Mouse (Mus musculus): ENCODE measurements at regions not wholly inside any gene's neighbourhood (a gene's known extent, or its start where the extent isn't known, plus 50 kb on each side); places are given as distances from the start of the nearest gene placed in this dataset.

GRCm38 (mm10) chr3:50677953-50678610, 234.7 kb upstream of the Slc7a11 start:
- Histone ChIP-seq H3K36me3 (replicated peaks in 1 of 2; ENCODE audit: control insufficient read depth in 1 of 2, insufficient read depth in 1 of 2, low read length in 1 of 2) (no peaks in the 10 kb centered on the region), H3K79me2 (replicated peaks; ENCODE audit: control insufficient read depth, extremely low read depth, insufficient read depth, poor library complexity, severe bottlenecking) (no peaks in the 10 kb centered on the region), H3K9ac (ENCODE audit: insufficient read depth, low read depth) (no peak overlapping the region), H3K9me3 (replicated peaks; ENCODE audit: low read length) (no peaks in the 10 kb centered on the region), H3K27me3 (replicated peaks) (no peaks in the 10 kb centered on the region), H3K4me3 (replicated peaks in 1 of 3; ENCODE audit: low read depth in 2 of 3, low read length in 2 of 3, poor library complexity in 1 of 3) (no peak overlapping the region), H3K4me1 (ENCODE audit: control insufficient read depth in 1 of 2, insufficient read depth in 2 of 2) (no peaks in the 10 kb centered on the region), H3K4me2 (ENCODE audit: insufficient read depth, low read depth, poor library complexity, severe bottlenecking) (no peak overlapping the region), H3K27ac (ENCODE audit: insufficient read depth, low read depth) (no peak overlapping the region)
- TF ChIP-seq ZMIZ1 (IDR thresholded peaks at IDR 0.05; ENCODE audit: low read depth, low read length) = no peak
- TF ChIP-seq CTCF (conservative IDR thresholded peaks at IDR 0.05 in 1 of 2, IDR thresholded peaks at IDR 0.05 in 1 of 2; ENCODE audit: low read depth in 2 of 2, low read length in 2 of 2) = no peak
- TF ChIP-seq MEF2A (IDR thresholded peaks at IDR 0.05; ENCODE audit: borderline replicate concordance, low read depth, low read length) = no peak
- TF ChIP-seq ZC3H11A (IDR thresholded peaks at IDR 0.05; ENCODE audit: low read depth, low read length) = no peak
- no peak for TF ChIP-seq SMC3 (IDR thresholded peaks at IDR 0.05; ENCODE audit: low read depth, low read length)
- TF ChIP-seq POLR2A (IDR thresholded peaks at IDR 0.05; ENCODE audit: low read depth, low read length) = no peak
- no peak for TF ChIP-seq CHD2 (IDR thresholded peaks at IDR 0.05; ENCODE audit: low read length)
- TF ChIP-seq GABPA (IDR thresholded peaks at IDR 0.05; ENCODE audit: insufficient replicate concordance, low read depth, low read length) = no peak
- TF ChIP-seq PAX5 (IDR thresholded peaks at IDR 0.05; ENCODE audit: low read length) = no peak
- TF ChIP-seq IRF4 (IDR thresholded peaks at IDR 0.05; ENCODE audit: low read depth, low read length) = no peak
- no peak for TF ChIP-seq ZNF384 (IDR thresholded peaks at IDR 0.05; ENCODE audit: low read depth, low read length)
- no peak for TF ChIP-seq MAFK (IDR thresholded peaks at IDR 0.05; ENCODE audit: insufficient replicate concordance, low read length)
- no peak for TF ChIP-seq RCOR1 (conservative IDR thresholded peaks at IDR 0.05; ENCODE audit: low read depth, low read length)
- TF ChIP-seq UBTF (IDR thresholded peaks at IDR 0.05; ENCODE audit: low read depth, low read length) = no peak
- DNase-seq (ENCODE audit: extremely low read depth) = no peak
- dilution Hi-C loops (cut with MboI; ENCODE audit: extremely low pct_ligation_motif_present, extremely low pct_unique_long_range_greater_than_20kb, low sequenced_read_pairs) (no loop called here), in situ Hi-C loops (cut with MboI; ENCODE audit: low pct_ligation_motif_present, low pct_unique_long_range_greater_than_20kb, low sequenced_read_pairs) (no loop called here)

DNA sequence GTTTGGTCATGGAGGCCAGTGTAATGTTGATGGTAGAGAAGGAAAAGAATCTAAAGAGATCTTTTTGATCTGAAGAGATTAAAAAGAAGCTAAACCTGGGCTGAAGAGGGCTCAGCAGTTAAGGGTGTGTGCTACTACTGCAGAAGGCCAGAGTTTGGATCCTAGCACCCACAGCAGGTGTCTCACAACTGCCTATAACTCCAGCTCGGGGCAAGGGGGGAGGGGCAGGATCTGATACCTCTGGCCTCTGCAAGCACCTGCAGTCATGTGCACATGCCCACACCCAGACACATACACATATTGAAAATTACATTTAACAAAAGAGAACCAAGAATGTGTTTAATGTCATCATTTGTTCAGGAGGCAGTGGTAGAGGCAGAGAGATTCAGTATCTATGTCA, 232.4 kb upstream of the Slc7a11 start:
- dilution Hi-C loops (cut with MboI; ENCODE audit: extremely low pct_ligation_motif_present, extremely low pct_unique_long_range_greater_than_20kb, low sequenced_read_pairs) = no loop called here
- Histone ChIP-seq H3K9me3 (replicated peaks; ENCODE audit: low read length) (no peaks in the 10 kb centered on the region), H3K27ac (ENCODE audit: insufficient read depth, low read depth) (no peak overlapping the region), H3K9ac (ENCODE audit: insufficient read depth, low read depth) (no peak overlapping the region), H3K79me2 (replicated peaks; ENCODE audit: control insufficient read depth, extremely low read depth, insufficient read depth, poor library complexity, severe bottlenecking) (no peaks in the 10 kb centered on the region), H3K4me1 (ENCODE audit: control insufficient read depth in 1 of 2, insufficient read depth in 2 of 2) (no peaks in the 10 kb centered on the region), H3K36me3 (replicated peaks in 1 of 2; ENCODE audit: control insufficient read depth in 1 of 2, insufficient read depth in 1 of 2, low read length in 1 of 2) (no peaks in the 10 kb centered on the region), H3K27me3 (replicated peaks) (no peaks in the 10 kb centered on the region), H3K4me3 (replicated peaks in 1 of 3; ENCODE audit: low read depth in 2 of 3, low read length in 2 of 3, poor library complexity in 1 of 3) (no peak overlapping the region), H3K4me2 (ENCODE audit: insufficient read depth, low read depth, poor library complexity, severe bottlenecking) (no peak overlapping the region)
- in situ Hi-C loops (cut with MboI; ENCODE audit: low pct_ligation_motif_present, low pct_unique_long_range_greater_than_20kb, low sequenced_read_pairs) = no loop called here
- DNase-seq (ENCODE audit: extremely low read depth) = no peak
- TF ChIP-seq JUND (conservative IDR thresholded peaks at IDR 0.05; ENCODE audit: low read depth, low read length) (no peak), ZMIZ1 (IDR thresholded peaks at IDR 0.05; ENCODE audit: low read depth, low read length) (no peak), RCOR1 (conservative IDR thresholded peaks at IDR 0.05; ENCODE audit: low read depth, low read length) (no peak), TCF12 (IDR thresholded peaks at IDR 0.05; ENCODE audit: low read depth, low read length) (no peak), RAD21 (IDR thresholded peaks at IDR 0.05; ENCODE audit: low read depth, low read length) (no peak), E2F4 (IDR thresholded peaks at IDR 0.05; ENCODE audit: insufficient replicate concordance, low read depth, low read length) (no peak), SIN3A (IDR thresholded peaks at IDR 0.05; ENCODE audit: low read length) (no peak), POLR2A (IDR thresholded peaks at IDR 0.05; ENCODE audit: low read depth, low read length) (no peak), TBP (conservative IDR thresholded peaks at IDR 0.05; ENCODE audit: low read depth, low read length) (no peak), HCFC1 (IDR thresholded peaks at IDR 0.05; ENCODE audit: low read depth, low read length) (no peak), MYC (IDR thresholded peaks at IDR 0.05; ENCODE audit: low read depth, low read length) (no peak), JUN (IDR thresholded peaks at IDR 0.05; ENCODE audit: insufficient read depth, low read depth, low read length) (no peak), ETS1 (conservative IDR thresholded peaks at IDR 0.05; ENCODE audit: low read depth, low read length) (no peak), MXI1 (IDR thresholded peaks at IDR 0.05; ENCODE audit: low read depth, low read length) (no peak), BHLHE40 (IDR thresholded peaks at IDR 0.05; ENCODE audit: low read depth, low read length) (no peak), MAZ (IDR thresholded peaks at IDR 0.05; ENCODE audit: low read depth, low read length) (no peak), CHD1 (IDR thresholded peaks at IDR 0.05; ENCODE audit: low read depth, low read length) (no peak), SMC3 (IDR thresholded peaks at IDR 0.05; ENCODE audit: low read depth, low read length) (no peak), KAT2A (IDR thresholded peaks at IDR 0.05; ENCODE audit: insufficient replicate concordance, low read length) (no peak)
